ENCODE assay signal across 8 mouse cellular contexts in the genomic region with DNA sequence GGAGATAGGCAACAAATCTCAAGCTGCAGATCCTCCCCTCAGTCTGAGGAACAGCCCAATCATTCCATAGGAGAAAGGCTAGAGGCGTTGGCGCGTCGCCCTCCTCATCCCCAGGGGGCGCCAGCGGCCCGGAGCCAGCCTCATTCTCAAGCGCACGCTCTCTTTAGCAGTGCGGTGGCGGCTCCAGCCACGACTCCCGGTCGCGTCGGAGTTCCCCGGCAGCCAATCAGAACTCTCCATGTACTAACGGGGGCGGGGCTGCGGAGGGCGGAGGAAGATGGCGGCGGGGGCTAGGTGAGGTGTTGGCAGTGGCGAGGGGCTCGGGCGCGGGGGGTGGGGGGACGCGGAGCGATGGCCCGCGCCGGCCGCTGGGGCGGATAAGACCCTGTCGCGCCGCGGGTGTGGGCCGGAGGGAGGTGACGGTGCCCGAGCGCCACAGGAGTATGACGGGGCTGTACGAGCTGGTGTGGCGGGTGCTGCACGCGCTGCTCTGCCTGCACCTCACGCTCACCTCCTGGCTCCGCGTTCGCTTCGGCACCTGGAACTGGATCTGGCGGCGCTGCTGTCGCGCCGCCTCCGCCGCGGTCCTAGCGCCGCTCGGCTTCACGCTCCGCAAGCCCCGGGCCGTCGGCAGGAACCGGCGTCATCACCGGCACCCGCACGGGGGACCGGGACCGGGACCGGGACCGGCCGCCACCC. TPM values are rescaled to one million over a fixed set of nuclear protein-coding genes. Genes with fewer than 3 reads are reported as not detected.
DNase-seq lines count a peak whose midpoint lies in the region; ATAC-seq and TF ChIP-seq lines count a peak whose summit lies in the region.

TSS of gene Nus1 (plus strand) at position 249 of the 699 bp plus-strand sequence.

- peaks cover 7% of the 10 kb centered on the region; the same call in 1 of the 2 replicates for H3K36me3 ChIP-seq in hindbrain, embryonic 10.5 days
- H3K36me3 ChIP-seq in lung, postnatal 0 days (ENCODE audit: insufficient read depth, low read length), result no peaks in the 10 kb centered on the region

- TF ChIP-seq EP300 in lung, postnatal 0 days (IDR thresholded peaks at IDR 0.05), result no peak

- H3K4me3 ChIP-seq in hindbrain, embryonic 10.5 days, result peak within 1 kb of the TSS; percentile 93
- H3K4me3 ChIP-seq in lung, postnatal 0 days (ENCODE audit: low read depth, low read length), result peak within 1 kb of the TSS; percentile 94

- peak within 1 kb of the TSS; percentile 74 for H3K4me2 ChIP-seq in lung, postnatal 0 days (replicated peaks; ENCODE audit: low read depth, low read length)

- no peaks in the 10 kb centered on the region for H3K9me3 ChIP-seq in hindbrain, embryonic 10.5 days
- H3K9me3 ChIP-seq in lung, postnatal 0 days (ENCODE audit: low read length), result no peaks in the 10 kb centered on the region

- peak; percentile 88 for DNase-seq in MEL-GATA-1-ER (ENCODE audit: extremely low read depth, low read depth)
- DNase-seq in cerebellum, adult 8-10 months, result peak; percentile 97
- peak; percentile 98 for DNase-seq in hindbrain, embryonic 10.5 days (ENCODE audit: low spot score)
- peak; percentile 98 for DNase-seq in layer of hippocampus, adult 9-11 months
- peak; percentile 99 for DNase-seq in lung, postnatal 0 days (ENCODE audit: low spot score)
- DNase-seq in ovary, postnatal 14 days (ENCODE audit: low spot score), result peak; percentile 92
- peak; percentile 97 for DNase-seq in thymus, postnatal 14 days

- H3K27me3 ChIP-seq in hindbrain, embryonic 10.5 days (ENCODE audit: insufficient read depth, poor library complexity, severe bottlenecking), result no peaks in the 10 kb centered on the region
- no peaks in the 10 kb centered on the region for H3K27me3 ChIP-seq in lung, postnatal 0 days (replicated peaks; ENCODE audit: insufficient read depth, low read length)

- peak; percentile 95 for ATAC-seq in frontal cortex, adult (ENCODE audit: low TSS enrichment)
- ATAC-seq in lung, postnatal 0 days, result peak; percentile 98

- under 1% methylated on average over 79 of the region's 79 CpGs for WGBS in hindbrain, embryonic 10.5 days
- WGBS in lung, postnatal 0 days, result under 1% methylated on average over 61 of the region's 79 CpGs

- peak within 1 kb of the TSS; percentile 87 for H3K9ac ChIP-seq in lung, postnatal 0 days (replicated peaks; ENCODE audit: low read depth)

- peak within 1 kb of the TSS; percentile 96 for H3K27ac ChIP-seq in hindbrain, embryonic 10.5 days
- peak within 1 kb of the TSS; percentile 96 for H3K27ac ChIP-seq in lung, postnatal 0 days (ENCODE audit: low read length)

- peaks cover 17% of the 10 kb centered on the region for H3K4me1 ChIP-seq in hindbrain, embryonic 10.5 days (replicated peaks)
- peaks cover 6% of the 10 kb centered on the region; the same call in 1 of the 2 replicates for H3K4me1 ChIP-seq in lung, postnatal 0 days (ENCODE audit: insufficient read depth, low read depth, low read length)

- peak; percentile 94 for TF ChIP-seq CTCF in lung, postnatal 0 days (IDR thresholded peaks at IDR 0.05)

RNA-seq across cellular contexts. Expression of gene Nus1, which starts in this region (rescaled TPM):
- 11.0 and 13.5 TPM in 2 replicates for polyA plus RNA-seq in hindbrain, embryonic 10.5 days (2016; fragmentation: Nextera tagmentation; extraction: Ambion mirVana)
- 9.0 and 11.3 TPM in 2 replicates for polyA plus RNA-seq in lung, postnatal 0 days (2015; fragmentation: Nextera tagmentation; extraction: Ambion mirVana)

Comparison
In these comparisons a context has a peak if more than half of its experiments do, and no peak if none do; other contexts are left out.
1. Peak in every context shown above with its lines: DNase-seq, ATAC-seq, H3K4me3 ChIP-seq and H3K27ac ChIP-seq.